Mouse (Mus musculus) frontal cortex, postnatal 14 days (tissue): Measurements from ENCODE around the gene Ckmt1.

Experiments
- DNase-seq, 2 experiments: peaks; one replicate each; pipeline ENCODE4 v3.0.0; 2022; ENCODE audit warnings: low spot score in 2 of 2

Gene Ckmt1

GRCm38 (mm10) chr2:121412843-121413386 is 55.4 kb downstream of the Ckmt1 start:
- peak in 1 of 2 experiments; percentile 10 for DNase-seq
